17 mouse cellular contexts compared by ENCODE assay signal in genomic region chr1:35806731-35807130, GRCm38 (mm10).
DNase-seq lines count a peak whose midpoint lies in the region; ATAC-seq and TF ChIP-seq lines count a peak whose summit lies in the region.
"Had no signal": no experiment of that assay in that cellular context is flagged by ENCODE, and none has a peak within 500 bp of the region (broad histone marks: within the 10 kb centered on the region; RNA-seq: fewer than 3 reads in every experiment).

No protein-coding gene starts in this region.

- no peak overlapping the region for H3K4me3 ChIP-seq in embryonic facial prominence, embryonic 12.5 days
- H3K4me3 ChIP-seq in embryonic facial prominence, embryonic 10.5 days, result no peak overlapping the region
- no peak overlapping the region for H3K4me3 ChIP-seq in lung, embryonic 14.5 days (ENCODE audit: low read depth, low read length)
- H3K4me3 ChIP-seq in hindbrain, embryonic 16.5 days (ENCODE audit: low read length), result no peak overlapping the region
- H3K4me3 ChIP-seq: embryonic facial prominence, embryonic 13.5 days; heart, adult 2 months; layer of hippocampus, adult 2 months; left cerebral cortex, adult 2 months; limb, embryonic 13.5 days had no signal

- no peak for ATAC-seq in embryonic facial prominence, embryonic 12.5 days (ENCODE audit: insufficient number of reproducible peaks, insufficient read depth, low FRiP score, low TSS enrichment)
- ATAC-seq in lung, embryonic 14.5 days (ENCODE audit: insufficient read depth), result no peak
- ATAC-seq in hindbrain, embryonic 16.5 days, result peak; percentile 31; the same call in 1 of the 2 replicates
- no peak for ATAC-seq in granulocyte monocyte progenitor cell, adult 5-6 weeks (replicated peaks; ENCODE audit: poor library complexity, severe bottlenecking)
- ATAC-seq: forebrain, postnatal 0 days had no signal

- H3K27me3 ChIP-seq in embryonic facial prominence, embryonic 12.5 days, result no peaks in the 10 kb centered on the region
- no peaks in the 10 kb centered on the region for H3K27me3 ChIP-seq in embryonic facial prominence, embryonic 10.5 days (replicated peaks; ENCODE audit: low read depth, poor library complexity, severe bottlenecking)
- H3K27me3 ChIP-seq in lung, embryonic 14.5 days (ENCODE audit: insufficient read depth, low read length), result no peaks in the 10 kb centered on the region
- no peaks in the 10 kb centered on the region for H3K27me3 ChIP-seq in hindbrain, embryonic 16.5 days (replicated peaks; ENCODE audit: control insufficient read depth, insufficient read depth, low read length)
- H3K27me3 ChIP-seq: embryonic facial prominence, embryonic 13.5 days; limb, embryonic 13.5 days had no signal

- H3K36me3 ChIP-seq in embryonic facial prominence, embryonic 12.5 days, result no peaks in the 10 kb centered on the region
- no peaks in the 10 kb centered on the region for H3K36me3 ChIP-seq in embryonic facial prominence, embryonic 10.5 days (replicated peaks)
- no peaks in the 10 kb centered on the region for H3K36me3 ChIP-seq in lung, embryonic 14.5 days (ENCODE audit: insufficient read depth)
- no peaks in the 10 kb centered on the region for H3K36me3 ChIP-seq in hindbrain, embryonic 16.5 days (ENCODE audit: control insufficient read depth, insufficient read depth, low read length)
- H3K36me3 ChIP-seq: embryonic facial prominence, embryonic 13.5 days; limb, embryonic 13.5 days had no signal

- no peak for TF ChIP-seq CTCF in lung, embryonic 14.5 days (IDR thresholded peaks at IDR 0.05; ENCODE audit: low read depth)

- H3K4me2 ChIP-seq in embryonic facial prominence, embryonic 12.5 days (replicated peaks), result no peak overlapping the region
- no peak overlapping the region for H3K4me2 ChIP-seq in lung, embryonic 14.5 days
- H3K4me2 ChIP-seq in hindbrain, embryonic 16.5 days (ENCODE audit: low read length), result no peak overlapping the region
- H3K4me2 ChIP-seq: embryonic facial prominence, embryonic 13.5 days; limb, embryonic 13.5 days had no signal

- H3K9ac ChIP-seq in embryonic facial prominence, embryonic 12.5 days, result no peak overlapping the region
- no peak overlapping the region for H3K9ac ChIP-seq in lung, embryonic 14.5 days
- H3K9ac ChIP-seq in hindbrain, embryonic 16.5 days (ENCODE audit: low read depth, low read length), result no peak overlapping the region
- H3K9ac ChIP-seq: embryonic facial prominence, embryonic 13.5 days; forebrain, postnatal 0 days; limb, embryonic 13.5 days had no signal

- H3K9me3 ChIP-seq in embryonic facial prominence, embryonic 12.5 days, result no peaks in the 10 kb centered on the region
- H3K9me3 ChIP-seq in embryonic facial prominence, embryonic 10.5 days, result no peaks in the 10 kb centered on the region
- no peaks in the 10 kb centered on the region for H3K9me3 ChIP-seq in lung, embryonic 14.5 days (ENCODE audit: low read depth, low read length)
- H3K9me3 ChIP-seq in hindbrain, embryonic 16.5 days (ENCODE audit: control insufficient read depth, low read length), result no peaks in the 10 kb centered on the region
- H3K9me3 ChIP-seq: embryonic facial prominence, embryonic 13.5 days; limb, embryonic 13.5 days had no signal

- DNase-seq in embryonic facial prominence, embryonic 10.5 days (ENCODE audit: low spot score), result no peak
- peak; percentile 50 for DNase-seq in lung, embryonic 14.5 days
- DNase-seq in lung, adult 18-20 months, result no peak
- DNase-seq in brain, adult 2 months (ENCODE audit: low read depth, low spot score), result peak; percentile 23
- DNase-seq in embryo, embryonic 10 days (ENCODE audit: low spot score), result no peak
- DNase-seq: cerebellum, postnatal 25 days; forebrain, postnatal 0 days; heart, adult 2 months; heart, postnatal 4 days; kidney, adult 11 months had no signal

- peak overlapping the region; percentile 60; the same call in 1 of the 2 replicates for H3K27ac ChIP-seq in embryonic facial prominence, embryonic 12.5 days
- H3K27ac ChIP-seq in embryonic facial prominence, embryonic 10.5 days (replicated peaks), result no peak overlapping the region
- no peak overlapping the region for H3K27ac ChIP-seq in lung, embryonic 14.5 days (ENCODE audit: low read depth)
- no peak overlapping the region for H3K27ac ChIP-seq in hindbrain, embryonic 16.5 days (ENCODE audit: low read depth, low read length)
- H3K27ac ChIP-seq: heart, adult 2 months; layer of hippocampus, adult 2 months; left cerebral cortex, adult 2 months had no signal

- H3K4me1 ChIP-seq in embryonic facial prominence, embryonic 12.5 days, result no peaks in the 10 kb centered on the region
- H3K4me1 ChIP-seq in embryonic facial prominence, embryonic 10.5 days, result no peaks in the 10 kb centered on the region
- no peaks in the 10 kb centered on the region for H3K4me1 ChIP-seq in lung, embryonic 14.5 days (ENCODE audit: insufficient read depth)
- H3K4me1 ChIP-seq in hindbrain, embryonic 16.5 days (ENCODE audit: control insufficient read depth, insufficient read depth, low read depth, low read length), result peaks cover 5% of the 10 kb centered on the region

- 13% methylated on average over 1 of the region's 1 CpGs for WGBS in embryonic facial prominence, embryonic 12.5 days
- WGBS in embryonic facial prominence, embryonic 10.5 days, result 26% methylated on average over 1 of the region's 1 CpGs
- 10% methylated on average over 1 of the region's 1 CpGs for WGBS in lung, embryonic 14.5 days
- 0% methylated on average over 1 of the region's 1 CpGs for WGBS in hindbrain, embryonic 16.5 days

Comparison
In these comparisons a context has a peak if more than half of its experiments do, and no peak if none do; other contexts are left out.
1. DNase-seq: peak in lung, embryonic 14.5 days (single experiment) and brain, adult 2 months (single experiment); none in embryonic facial prominence, embryonic 10.5 days (single experiment), lung, adult 18-20 months (0 of 2) and embryo, embryonic 10 days (single experiment).